Mouse (Mus musculus) heart, embryonic 13.5 days (tissue): ENCODE measurements around the gene Nufip1. TPM values are rescaled to one million over a fixed set of nuclear protein-coding genes. Genes with fewer than 3 reads are reported as not detected.

ENCODE experiments used
- ATAC-seq: fragments of 200-750 bp; cut with Nextera tagmentation; 2 replicates; pipeline ENCODE4 v1.8.0; 2017; ENCODE audit warnings: moderate TSS enrichment; ENCODE audit not compliant: insufficient number of reproducible peaks, low FRiP score, low TSS enrichment; ENCODE audit errors: extremely low read depth
- H3K27ac ChIP-seq: fragments of 300-500 bp; sonication (generic); replicated peaks from 2 replicates; pipeline ENCODE4 v1.5.1; 2015; ENCODE audit warnings: moderate library complexity, mild to moderate bottlenecking, inconsistent platforms
- H3K27me3 ChIP-seq: fragments of 300-500 bp; sonication (generic); replicated peaks from 2 replicates; pipeline ENCODE4 v1.6.1; 2015; ENCODE audit warnings: mild to moderate bottlenecking, inconsistent platforms
- H3K36me3 ChIP-seq: fragments of 300-500 bp; sonication (generic); 2 replicates; pipeline ENCODE4 v1.6.1; 2015; ENCODE audit warnings: mild to moderate bottlenecking, inconsistent platforms
- H3K4me1 ChIP-seq: fragments of 300-500 bp; sonication (generic); 2 replicates; pipeline ENCODE4 v1.6.1; 2015; ENCODE audit warnings: inconsistent platforms
- H3K4me2 ChIP-seq: fragments of 300-500 bp; sonication (generic); 2 replicates; pipeline ENCODE4 v1.6.1; 2015; ENCODE audit warnings: inconsistent platforms, mild to moderate bottlenecking, moderate library complexity
- H3K4me3 ChIP-seq: fragments of 300-500 bp; sonication (generic); 2 replicates; pipeline ENCODE4 v1.5.1; 2015; ENCODE audit warnings: moderate library complexity, mild to moderate bottlenecking, inconsistent platforms
- H3K9ac ChIP-seq: fragments of 300-500 bp; sonication (generic); 2 replicates; pipeline ENCODE4 v1.6.1; 2015; ENCODE audit warnings: inconsistent platforms, mild to moderate bottlenecking, moderate library complexity
- H3K9me3 ChIP-seq: fragments of 300-500 bp; sonication (generic); 2 replicates; pipeline ENCODE4 v1.6.1; 2016; ENCODE audit warnings: inconsistent platforms
- WGBS: fragments of 180-500 bp; shearing (Covaris S2); methylation state at CpG from one replicate; pipeline ENCODE4 v1.1.7; 2015; ENCODE audit warnings: mixed read lengths; 5-methylcytosine and 5-hydroxymethylcytosine counted together
- polyA plus RNA-seq: library from polyadenylated mRNA; unstranded; fragments of >200 nt; fragmentation: Nextera tagmentation; extraction: Ambion mirVana; gene quantifications from 2 replicates; pipeline ENCODE4 v1.2.1, GENCODE M21; 2015

Gene Nufip1
- polyA plus RNA-seq, 1 experiment from 2014 or later: 9.7 TPM

DNA sequence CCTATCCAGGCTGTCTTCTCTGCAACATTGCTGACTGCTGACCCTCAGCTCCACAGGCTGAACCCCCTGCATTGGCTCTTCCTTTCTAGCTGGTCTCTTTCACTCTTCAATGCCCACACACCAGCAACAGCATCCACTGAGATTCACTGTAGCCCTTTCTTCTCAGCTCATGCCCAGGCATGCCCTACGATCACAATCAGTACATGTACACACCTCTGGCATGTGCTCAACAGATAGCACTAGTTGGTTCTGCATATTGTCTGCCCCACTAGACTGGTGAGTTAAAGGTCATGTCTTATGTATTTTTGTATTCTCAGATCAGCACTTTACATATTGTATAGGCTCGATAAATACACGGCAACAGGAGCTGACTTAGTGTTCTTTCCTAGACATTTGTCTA is 26.5 kb upstream of the Nufip1 start:
- H3K4me3 ChIP-seq: no peak overlapping the region
- no peak for ATAC-seq
- WGBS: 54% methylated on average over 3 of the region's 3 CpGs
- 0 out of 2 replicates have a peak overlapping the region, but pooled peaks have one; percentile 37 for H3K9ac ChIP-seq
- H3K27ac ChIP-seq: no peak overlapping the region; the same call in 1 of the 2 replicates
- H3K27me3 ChIP-seq: no peaks in the 10 kb centered on the region
- H3K4me2 ChIP-seq: no peak overlapping the region
- H3K4me1 ChIP-seq: peaks cover 6% of the 10 kb centered on the region; the same call in 1 of the 2 replicates
- H3K9me3 ChIP-seq: no peaks in the 10 kb centered on the region
- peaks cover 11% of the 10 kb centered on the region for H3K36me3 ChIP-seq

DNA sequence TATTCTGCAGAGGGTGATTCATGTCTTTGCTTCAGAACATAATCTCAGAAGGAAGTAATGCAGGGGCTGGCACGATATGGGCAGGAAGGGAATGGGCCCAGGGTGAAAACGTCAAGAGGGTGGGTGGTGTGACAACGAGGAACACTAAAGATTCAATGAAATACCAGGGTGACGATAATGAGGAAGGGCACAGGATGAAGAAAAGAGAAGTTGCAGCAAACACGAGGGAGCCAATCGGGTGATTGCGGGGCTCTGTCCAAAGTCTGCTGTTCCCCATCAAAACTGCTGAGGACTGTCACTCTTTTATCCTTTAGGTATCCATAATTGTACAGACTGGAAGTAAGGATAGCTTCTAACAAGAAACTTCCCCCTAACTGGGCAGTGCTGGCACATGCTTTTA is 13.4 kb upstream of the Nufip1 start:
- Histone ChIP-seq H3K9ac (no peak overlapping the region), H3K27ac (no peak overlapping the region), H3K36me3 (peaks cover 82% of the 10 kb centered on the region), H3K4me1 (no peaks in the 10 kb centered on the region), H3K27me3 (no peaks in the 10 kb centered on the region), H3K9me3 (no peaks in the 10 kb centered on the region), H3K4me2 (no peak overlapping the region), H3K4me3 (no peak overlapping the region)
- no peak for ATAC-seq
- 80% methylated on average over 7 of the region's 7 CpGs for WGBS

DNA sequence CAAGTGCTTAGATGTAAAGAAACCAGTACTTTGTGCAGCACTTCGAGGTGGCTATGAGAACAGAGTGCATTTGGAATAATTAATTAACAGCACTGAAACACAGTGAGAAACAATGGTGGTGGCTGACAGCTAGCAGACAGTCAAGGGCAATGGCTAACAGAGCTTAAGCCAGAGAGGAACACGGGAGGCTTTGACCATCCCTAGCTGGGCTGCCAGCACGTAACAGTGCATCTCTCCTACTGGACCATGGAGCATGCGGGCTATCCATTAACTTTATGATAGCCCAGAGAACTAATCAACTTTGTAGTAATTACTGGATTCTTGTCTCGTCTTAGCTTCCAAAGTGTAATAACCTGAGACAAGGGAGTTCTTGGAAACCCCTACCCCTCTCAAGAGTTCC is 12.9 kb upstream of the Nufip1 start:
- Histone ChIP-seq H3K9ac (no peak overlapping the region), H3K36me3 (peaks cover 81% of the 10 kb centered on the region), H3K27ac (no peak overlapping the region), H3K9me3 (no peaks in the 10 kb centered on the region), H3K4me1 (no peaks in the 10 kb centered on the region), H3K27me3 (no peaks in the 10 kb centered on the region), H3K4me2 (no peak overlapping the region), H3K4me3 (no peak overlapping the region)
- no peak for ATAC-seq
- 84% methylated on average over 5 of the region's 5 CpGs for WGBS

DNA sequence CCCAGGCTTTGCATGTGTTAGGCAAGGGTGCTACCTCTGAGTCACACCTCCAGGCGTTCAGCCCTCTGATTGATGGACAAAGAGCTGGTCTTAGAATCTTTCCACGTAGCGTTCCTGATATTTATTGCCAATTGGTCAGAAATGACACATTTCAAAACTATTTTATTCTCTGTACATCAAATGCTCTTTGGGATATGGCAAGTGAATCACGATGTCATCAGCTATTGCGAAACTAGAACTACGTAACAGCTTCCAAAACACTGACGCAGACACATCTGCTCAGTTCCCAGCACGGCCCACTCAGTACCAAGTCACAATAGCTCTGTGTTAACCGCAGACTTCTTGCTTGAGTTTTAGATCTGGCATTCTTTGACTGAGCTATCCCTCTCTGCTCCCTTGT is 11.1 kb upstream of the Nufip1 start:
- H3K4me1 ChIP-seq: no peaks in the 10 kb centered on the region
- no peak overlapping the region for H3K4me2 ChIP-seq
- H3K9me3 ChIP-seq: no peaks in the 10 kb centered on the region
- H3K4me3 ChIP-seq: no peak overlapping the region
- ATAC-seq: no peak
- H3K27ac ChIP-seq: no peak overlapping the region
- H3K27me3 ChIP-seq: no peaks in the 10 kb centered on the region
- no peak overlapping the region for H3K9ac ChIP-seq
- WGBS: 90% methylated on average over 9 of the region's 9 CpGs
- peaks cover 78% of the 10 kb centered on the region for H3K36me3 ChIP-seq

DNA sequence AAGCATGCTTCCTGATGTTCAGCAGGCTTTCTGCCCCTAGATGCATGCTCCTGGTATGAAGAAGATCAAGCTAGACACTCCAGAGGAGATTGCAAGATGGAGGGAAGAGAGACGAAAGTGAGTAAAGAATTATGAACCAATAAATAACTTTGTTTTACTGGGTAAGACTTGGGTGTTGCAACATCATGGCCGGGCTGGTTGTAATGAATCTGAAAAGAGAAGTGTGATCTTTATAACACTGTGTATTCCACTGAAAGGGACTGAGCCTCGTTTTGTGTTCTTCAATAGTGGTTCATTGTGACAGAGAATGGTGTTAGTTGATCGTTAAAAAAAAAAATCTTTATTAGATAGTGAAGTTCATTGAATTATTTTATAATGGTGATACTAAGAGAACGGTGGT is 5.1 kb downstream of the Nufip1 start:
- no peaks in the 10 kb centered on the region for H3K27me3 ChIP-seq
- no peaks in the 10 kb centered on the region for H3K9me3 ChIP-seq
- H3K36me3 ChIP-seq: peaks cover 69% of the 10 kb centered on the region
- no peak overlapping the region for H3K4me2 ChIP-seq
- no peak overlapping the region for H3K4me3 ChIP-seq
- no peak overlapping the region for H3K9ac ChIP-seq
- no peak for ATAC-seq
- H3K4me1 ChIP-seq: peaks cover 12% of the 10 kb centered on the region
- no peak overlapping the region for H3K27ac ChIP-seq
- 88% methylated on average over 5 of the region's 5 CpGs for WGBS

DNA sequence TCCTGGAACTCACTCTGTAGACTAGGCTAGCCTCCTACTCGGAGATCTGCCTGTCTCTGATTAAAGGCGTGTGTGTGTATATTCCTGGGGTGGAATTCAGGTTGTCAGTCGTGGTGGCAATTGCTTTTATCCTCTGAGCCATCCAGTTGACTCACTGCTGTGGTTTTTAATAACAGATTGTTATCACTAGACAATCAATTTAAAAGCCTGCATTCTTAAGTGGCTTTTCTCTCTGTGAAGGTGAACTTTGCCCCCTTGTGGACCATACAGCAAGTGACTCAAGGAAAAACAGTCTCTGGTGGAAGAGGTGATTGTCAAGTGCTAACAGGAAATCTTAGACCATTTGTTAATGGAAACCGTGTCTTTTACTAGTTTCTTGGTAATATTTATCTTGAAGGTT is 8.3 kb downstream of the Nufip1 start:
- peaks cover 84% of the 10 kb centered on the region for H3K36me3 ChIP-seq
- H3K4me3 ChIP-seq: no peak overlapping the region
- no peaks in the 10 kb centered on the region for H3K9me3 ChIP-seq
- H3K4me2 ChIP-seq: no peak overlapping the region
- peaks cover 12% of the 10 kb centered on the region for H3K4me1 ChIP-seq
- no peak overlapping the region for H3K9ac ChIP-seq
- 73% methylated on average over 4 of the region's 4 CpGs for WGBS
- H3K27ac ChIP-seq: no peak overlapping the region
- no peaks in the 10 kb centered on the region for H3K27me3 ChIP-seq
- no peak for ATAC-seq

DNA sequence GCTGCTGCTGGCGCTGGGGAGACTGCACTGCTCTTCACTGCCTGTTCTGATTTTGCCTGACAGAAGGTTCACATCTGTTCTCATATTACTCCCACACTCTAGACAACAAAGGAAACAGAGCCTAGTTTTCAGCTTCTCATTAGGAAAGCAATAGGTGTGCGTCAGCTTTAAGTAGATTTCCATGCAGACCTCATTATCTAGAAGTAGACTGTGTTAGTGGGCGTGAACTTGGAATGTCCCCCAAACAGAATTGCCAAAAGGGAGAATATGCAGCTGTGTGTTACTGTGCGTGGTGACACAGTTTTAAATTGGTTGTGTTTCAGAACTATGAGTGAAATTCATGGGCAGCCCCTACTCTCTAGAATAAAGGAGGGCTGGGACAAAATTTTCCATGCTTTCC is 9.8 kb downstream of the Nufip1 start:
- H3K36me3 ChIP-seq: peaks cover 84% of the 10 kb centered on the region
- no peak for ATAC-seq

DNA sequence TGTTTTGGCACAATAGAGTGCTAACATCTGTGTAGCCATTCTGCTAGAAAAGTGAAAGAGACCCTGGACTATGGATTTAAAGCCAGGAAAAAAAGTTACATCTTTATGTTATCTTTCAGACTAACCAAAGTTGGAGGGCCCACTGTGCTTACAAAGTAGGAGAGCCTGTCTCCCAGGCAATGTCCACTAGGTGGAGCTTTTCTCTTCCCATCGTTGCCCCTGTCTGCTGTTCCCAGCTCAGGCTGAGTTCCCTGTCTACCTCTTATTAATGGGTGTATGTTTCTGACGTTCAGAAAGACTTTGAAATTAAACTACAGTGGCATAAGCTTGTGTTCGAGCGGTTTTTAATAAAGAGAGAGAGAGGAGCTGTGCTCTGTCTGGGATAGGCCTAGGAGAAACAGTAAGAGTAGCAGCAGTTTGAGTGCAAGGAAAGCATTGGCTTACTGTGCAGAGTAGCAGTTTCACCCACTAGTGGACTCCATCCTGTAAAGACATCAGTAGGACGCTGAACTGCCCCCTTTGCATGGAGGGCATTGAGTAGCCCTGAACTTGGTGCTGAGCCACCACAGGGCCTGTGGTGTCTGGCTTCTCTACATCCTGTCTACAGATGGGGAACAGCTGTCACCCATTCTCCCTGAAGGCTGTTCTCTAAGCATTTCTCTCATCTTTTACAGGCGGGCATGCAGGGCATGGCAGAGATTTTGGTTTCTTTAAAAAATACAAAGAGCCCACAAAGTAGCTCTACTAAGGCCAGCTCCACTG is 11.4 kb downstream of the Nufip1 start:
- Histone ChIP-seq H3K4me3 (no peak overlapping the region), H3K4me2 (no peak overlapping the region), H3K27me3 (no peaks in the 10 kb centered on the region), H3K9ac (peak overlapping the region; percentile 42; the same call in 1 of the 2 replicates), H3K36me3 (peaks cover 84% of the 10 kb centered on the region), H3K9me3 (no peaks in the 10 kb centered on the region), H3K4me1 (peaks cover 12% of the 10 kb centered on the region), H3K27ac (no peak overlapping the region; the same call in 1 of the 2 replicates)
- 50% methylated on average over 6 of the region's 6 CpGs for WGBS
- ATAC-seq: no peak

More for the DNA sequence above, 9.8 kb downstream of the Nufip1 start:
- no peaks in the 10 kb centered on the region for H3K9me3 ChIP-seq
- WGBS: 84% methylated on average over 4 of the region's 4 CpGs
- H3K27me3 ChIP-seq: no peaks in the 10 kb centered on the region
- H3K27ac ChIP-seq: no peak overlapping the region
- no peak overlapping the region for H3K4me3 ChIP-seq
- peaks cover 12% of the 10 kb centered on the region for H3K4me1 ChIP-seq
- no peak overlapping the region for H3K9ac ChIP-seq
- H3K4me2 ChIP-seq: no peak overlapping the region

DNA sequence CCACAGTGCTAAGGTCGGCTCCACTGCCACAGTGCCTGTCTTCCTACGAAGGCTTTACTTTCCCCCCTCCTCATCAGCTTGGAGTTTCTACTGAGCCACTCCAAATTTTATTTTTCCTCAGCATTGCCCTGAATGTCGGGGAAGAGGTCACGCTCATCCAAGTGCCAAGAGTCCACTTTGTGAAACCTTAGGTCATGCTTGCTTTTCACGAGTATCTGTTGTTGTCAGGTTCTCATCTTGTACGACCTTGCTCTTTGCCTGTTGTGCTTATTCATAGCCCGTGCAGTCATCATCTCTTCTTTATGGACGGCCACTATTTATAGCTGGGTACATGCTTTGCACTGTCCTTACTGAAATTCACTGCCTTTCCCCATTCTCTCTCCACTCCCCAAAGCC is 12.0 kb downstream of the Nufip1 start:
- Histone ChIP-seq H3K27me3 (no peaks in the 10 kb centered on the region), H3K36me3 (peaks cover 84% of the 10 kb centered on the region), H3K4me1 (peaks cover 12% of the 10 kb centered on the region), H3K4me2 (no peak overlapping the region), H3K27ac (no peak overlapping the region; the same call in 1 of the 2 replicates), H3K9ac (peak overlapping the region; percentile 42; the same call in 1 of the 2 replicates), H3K9me3 (no peaks in the 10 kb centered on the region), H3K4me3 (no peak overlapping the region)
- ATAC-seq: no peak
- WGBS: 58% methylated on average over 8 of the region's 8 CpGs

DNA sequence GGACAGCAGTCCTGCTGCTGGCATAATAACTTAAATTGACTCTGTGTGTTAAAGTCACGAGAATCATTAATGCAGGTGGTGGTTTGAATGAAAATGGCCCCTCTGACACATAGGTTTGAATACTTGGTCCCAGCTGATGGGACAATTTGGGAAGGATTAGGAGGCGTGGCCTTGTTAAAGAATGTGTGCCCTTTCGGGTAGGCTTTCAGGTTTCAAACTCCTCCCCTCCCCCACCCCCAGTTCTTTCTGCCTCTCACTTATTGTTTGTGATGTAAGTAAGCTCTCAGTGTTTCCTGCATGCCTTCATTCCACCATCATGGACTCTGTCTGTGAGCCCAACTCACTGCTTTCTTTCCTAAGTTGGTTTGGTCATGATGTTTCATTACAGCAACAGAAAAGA is 16.6 kb downstream of the Nufip1 start:
- no peak for ATAC-seq
- Histone ChIP-seq H3K9ac (no peak overlapping the region), H3K4me3 (no peak overlapping the region), H3K4me2 (no peak overlapping the region), H3K36me3 (peaks cover 89% of the 10 kb centered on the region), H3K4me1 (peaks cover 11% of the 10 kb centered on the region), H3K9me3 (no peaks in the 10 kb centered on the region), H3K27me3 (no peaks in the 10 kb centered on the region), H3K27ac (no peak overlapping the region)
- 82% methylated on average over 3 of the region's 3 CpGs for WGBS

DNA sequence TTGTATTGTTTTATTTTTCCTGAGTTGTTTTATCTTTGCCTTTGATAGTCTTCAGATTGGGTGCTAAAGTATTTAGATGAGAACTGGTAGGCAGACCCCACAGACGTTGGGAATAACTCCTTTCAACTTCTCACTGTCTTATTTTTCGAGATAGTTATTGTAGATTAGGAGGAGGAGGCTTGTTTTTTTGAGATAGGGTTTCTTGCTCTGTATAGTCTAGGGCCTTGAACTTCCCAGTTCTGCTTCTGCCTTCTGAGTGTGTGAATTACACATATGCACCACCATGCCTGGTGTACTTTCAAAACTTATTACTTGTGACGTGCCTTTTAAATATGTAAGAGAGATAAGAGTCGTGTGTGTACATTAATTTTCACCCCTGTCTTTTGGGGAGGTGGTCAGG is 17.5 kb downstream of the Nufip1 start:
- Histone ChIP-seq H3K27ac (no peak overlapping the region), H3K36me3 (peaks cover 91% of the 10 kb centered on the region), H3K4me2 (no peak overlapping the region), H3K27me3 (no peaks in the 10 kb centered on the region), H3K9me3 (no peaks in the 10 kb centered on the region), H3K9ac (no peak overlapping the region), H3K4me3 (no peak overlapping the region), H3K4me1 (peaks cover 3% of the 10 kb centered on the region; the same call in 1 of the 2 replicates)
- no peak for ATAC-seq
- 75% methylated on average over 4 of the region's 4 CpGs for WGBS

DNA sequence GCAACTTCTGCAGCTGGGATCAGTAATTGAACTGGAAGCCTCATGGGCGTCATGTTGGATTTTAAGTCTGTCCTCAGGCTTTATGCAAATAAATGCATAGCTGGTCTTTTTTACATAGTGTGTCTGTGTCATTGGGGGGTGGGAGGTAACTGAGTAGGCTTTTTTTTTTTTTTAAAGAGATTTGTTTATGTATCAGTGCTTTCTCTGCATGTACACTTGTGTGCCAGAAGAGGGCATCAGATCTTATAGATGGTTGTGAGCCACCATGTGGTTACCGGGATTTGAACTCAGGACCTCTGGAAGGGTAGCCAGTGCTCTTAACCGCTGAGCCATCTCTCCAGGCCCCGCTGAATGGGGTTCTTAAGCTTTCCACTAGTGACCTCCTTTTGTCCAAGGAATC is 24.3 kb downstream of the Nufip1 start:
- Histone ChIP-seq H3K36me3 (peaks cover 74% of the 10 kb centered on the region), H3K4me3 (no peak overlapping the region), H3K27me3 (no peaks in the 10 kb centered on the region), H3K9me3 (no peaks in the 10 kb centered on the region), H3K27ac (no peak overlapping the region), H3K4me1 (0 out of 2 replicates have a peak, but pooled peaks cover 3% of the 10 kb centered on the region), H3K4me2 (no peak overlapping the region), H3K9ac (no peak overlapping the region)
- 88% methylated on average over 4 of the region's 4 CpGs for WGBS
- ATAC-seq: no peak
